Mouse (Mus musculus): ENCODE measurements around the gene Gm20388.

DNA sequence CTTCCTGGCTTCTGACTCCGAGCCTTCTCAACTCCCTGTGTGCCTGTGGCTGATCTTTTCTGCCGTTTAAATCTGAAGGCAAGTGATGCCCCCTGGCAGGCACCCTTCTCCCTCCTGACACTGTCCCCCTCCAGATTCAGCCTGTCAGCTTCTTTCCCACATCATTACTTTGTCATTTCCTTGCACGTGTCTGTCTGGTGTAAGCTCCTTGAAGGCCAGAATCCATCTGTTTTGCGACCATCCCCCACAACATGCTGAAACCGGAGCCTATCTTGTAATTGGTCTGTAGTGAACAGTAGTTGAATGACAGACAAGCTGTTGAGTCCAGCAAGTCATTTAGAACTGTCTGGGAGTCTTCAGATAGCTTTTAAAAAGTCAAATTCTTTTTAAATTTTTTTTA is 134.8 kb downstream of the Gm20388 start:
- TF ChIP-seq ZNF384 (IDR thresholded peaks at IDR 0.05; ENCODE audit: low read depth, low read length) (no peak), HCFC1 (IDR thresholded peaks at IDR 0.05; ENCODE audit: borderline replicate concordance, insufficient read depth, low read length) (no peak)
